Mouse (Mus musculus): ENCODE data around the gene Uqcrfs1. TPM values are rescaled to one million over a fixed set of nuclear protein-coding genes. Genes with fewer than 3 reads are reported as not detected.

Gene Uqcrfs1
- 146 and 147 TPM in 2 replicates for polyA plus RNA-seq (2012; rRNA removed)

DNA sequence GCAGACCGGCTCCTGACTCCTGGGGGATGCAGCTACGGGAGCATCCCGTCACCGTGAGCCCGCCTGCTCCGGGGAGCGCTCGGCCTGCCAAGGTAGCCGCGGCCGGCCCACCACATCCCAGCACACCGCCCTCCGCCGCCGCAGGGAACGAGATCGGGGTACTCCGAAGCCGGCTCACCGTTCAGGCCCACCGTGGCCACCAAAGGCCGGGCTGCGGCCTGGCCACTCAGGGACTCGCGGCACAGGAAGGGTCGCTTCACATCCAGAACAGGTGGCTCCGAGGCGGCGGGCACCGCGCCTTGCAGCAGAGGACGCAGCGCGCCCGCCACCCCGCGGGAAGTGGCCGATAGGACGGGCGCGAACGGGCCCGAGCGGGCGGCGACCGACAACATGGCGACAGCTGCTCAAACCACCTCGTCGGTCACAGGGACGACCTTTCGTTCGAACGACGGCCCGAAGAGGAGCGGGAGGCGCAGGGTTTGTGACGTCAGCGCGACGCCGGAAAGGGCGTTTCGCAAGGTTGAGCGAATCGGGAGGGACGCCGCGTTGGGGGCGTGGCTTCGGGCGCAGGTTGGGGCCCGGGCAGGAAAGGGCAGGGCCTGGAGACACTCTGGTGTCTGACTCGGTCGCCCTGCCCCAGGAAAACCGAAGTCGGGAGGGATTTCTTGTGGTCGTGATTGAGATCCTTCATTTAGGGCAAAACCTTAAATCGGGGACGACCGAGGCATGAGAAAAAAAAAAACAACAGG is at the start of gene Uqcrfs1:
Gene Uqcrfs1, minus strand, starts transcription at position 507 of the 749 bp plus-strand sequence.

Other genes starting within 250 kb of the Uqcrfs1 start
- gene Agtr1a, start 208.9 kb downstream of the Uqcrfs1 start, polyA plus RNA-seq (2012; rRNA removed) = 1.5 and 3.5 TPM in 2 replicates
- gene Dusp22, start 114.6 kb upstream of the Uqcrfs1 start, polyA plus RNA-seq (2012; rRNA removed) = 9.0 and 15.8 TPM in 2 replicates
- gene Irf4, start 203.9 kb upstream of the Uqcrfs1 start, polyA plus RNA-seq (2012; rRNA removed) = 0.02 and 0.04 TPM in 2 replicates